Mouse (Mus musculus) heart, postnatal 4 days (tissue): ENCODE data around the gene T. TPM values are rescaled to one million over a fixed set of nuclear protein-coding genes. Genes with fewer than 3 reads are reported as not detected.

Experiments
- total RNA-seq, 2 experiments: library from RNA; stranded (reverse); gene quantifications; 2 replicates each; pipeline ENCODE4 v1.2.3; 2021

Gene T
- total RNA-seq, 2 experiments from 2014 or later, result not detected

Other genes starting within 250 kb of the T start
- gene Ccr6, start 198.4 kb upstream of the T start, total RNA-seq, result not detected
- gene Mpc1, start 151.5 kb upstream of the T start, total RNA-seq, result 100 to 1,000 TPM; 250 to 257 TPM
- gene Sft2d1, start 123.3 kb upstream of the T start, total RNA-seq, result 10 to 100 TPM; 28.6 to 31.6 TPM
- gene Prr18, start 97.0 kb upstream of the T start, total RNA-seq, result under 1 TPM; 0.17 to 0.18 TPM
- under 1 TPM; 0.48 to 0.56 TPM for gene T2, start 78.4 kb upstream of the T start, total RNA-seq
- 1 to 10 TPM; 5.5 to 8.1 TPM for gene Pde10a, start 90.9 kb downstream of the T start, total RNA-seq
- gene Gm17087, start 132.5 kb downstream of the T start, total RNA-seq, result not detected